Mouse (Mus musculus) lung, postnatal 0 days (tissue): ENCODE measurements at regions not wholly inside any gene's neighbourhood (a gene's known extent, or its start where the extent isn't known, plus 50 kb on each side); places are given as distances from the start of the nearest gene placed in this dataset.
A peak's percentile ranks its signal among the peaks of the same experiment; 100 is the strongest.

Experiments used
- ATAC-seq: fragments of 200-750 bp; cut with Nextera tagmentation; 2 replicates; pipeline ENCODE4 v1.8.0; 2017; ENCODE audit warnings: moderate library complexity
- DNase-seq: peaks from one replicate; pipeline ENCODE4 v3.0.0-alpha.2; 2016; ENCODE audit warnings: low spot score
- H3K27ac ChIP-seq: fragments of 300-500 bp; sonication (generic); 2 replicates; pipeline ENCODE4 v1.5.1; 2014; ENCODE audit warnings: antibody characterized with exemption, mild to moderate bottlenecking, low read length, mixed read lengths
- H3K27me3 ChIP-seq: fragments of 300-500 bp; sonication (generic); replicated peaks from 2 replicates; pipeline ENCODE4 v1.6.1; 2014; ENCODE audit warnings: low read length, mixed read lengths; ENCODE audit not compliant: insufficient read depth
- H3K36me3 ChIP-seq: fragments of 300-500 bp; sonication (generic); 2 replicates; pipeline ENCODE4 v1.6.1; 2014; ENCODE audit warnings: low read length, mixed read lengths; ENCODE audit not compliant: insufficient read depth
- H3K4me1 ChIP-seq: fragments of 300-500 bp; sonication (generic); 2 replicates; pipeline ENCODE4 v1.6.1; 2014; ENCODE audit warnings: antibody characterized with exemption, low read depth, low read length, mixed read lengths; ENCODE audit not compliant: insufficient read depth
- H3K4me2 ChIP-seq: fragments of 300-500 bp; sonication (generic); replicated peaks from 2 replicates; pipeline ENCODE4 v1.6.1; 2014; ENCODE audit warnings: low read depth, mild to moderate bottlenecking, low read length, moderate library complexity, mixed read lengths
- H3K4me3 ChIP-seq: fragments of 300-500 bp; sonication (generic); 2 replicates; pipeline ENCODE4 v1.5.1; 2014; ENCODE audit warnings: low read depth, low read length
- H3K9ac ChIP-seq: fragments of 300-500 bp; sonication (generic); replicated peaks from 2 replicates; pipeline ENCODE4 v1.6.1; 2014; ENCODE audit warnings: low read depth, mild to moderate bottlenecking
- H3K9me3 ChIP-seq: fragments of 300-500 bp; sonication (generic); 2 replicates; pipeline ENCODE4 v1.6.1; 2016; ENCODE audit warnings: low read length, mixed read lengths
- CTCF ChIP-seq: IDR thresholded peaks from 2 replicates; pipeline ENCODE4 v1.5.1; 2016; ENCODE audit warnings: antibody characterized with exemption, mild to moderate bottlenecking
- EP300 ChIP-seq: IDR thresholded peaks from 2 replicates; pipeline ENCODE4 v1.6.1; 2016; ENCODE audit warnings: antibody characterized with exemption, mild to moderate bottlenecking, control low read depth
- whole genome bisulfite sequencing: fragments of 180-500 bp; shearing (Covaris S2); extraction: QIAGEN DNeasy Blood & Tissue Kit; methylation state at CpG from one replicate; pipeline ENCODE4 v1.1.7; 2014; 5-methylcytosine and 5-hydroxymethylcytosine counted together

GRCm38 (mm10) chr1:51596935-51597820 is 119.0 kb upstream of the Nabp1 start:
- Histone ChIP-seq H3K4me2 (peak overlapping the region; percentile 37), H3K4me1 (no peaks in the 10 kb centered on the region), H3K27me3 (no peaks in the 10 kb centered on the region), H3K36me3 (no peaks in the 10 kb centered on the region), H3K4me3 (no peak overlapping the region), H3K9ac (no peak overlapping the region), H3K27ac (no peak overlapping the region), H3K9me3 (no peaks in the 10 kb centered on the region)
- ATAC-seq (peak; percentile 95), DNase-seq (peak; percentile 92)
- TF ChIP-seq CTCF (peak; percentile 96), EP300 (0 out of 2 replicates have a peak, but pooled peaks have one; percentile 9)
- 15% methylated on average over 18 of the region's 18 CpGs for WGBS

GRCm38 (mm10) chr1:51594666-51595065 is 116.4 kb upstream of the Nabp1 start:
- no peaks in the 10 kb centered on the region for H3K36me3 ChIP-seq
- DNase-seq (no peak), ATAC-seq (no peak)

DNA sequence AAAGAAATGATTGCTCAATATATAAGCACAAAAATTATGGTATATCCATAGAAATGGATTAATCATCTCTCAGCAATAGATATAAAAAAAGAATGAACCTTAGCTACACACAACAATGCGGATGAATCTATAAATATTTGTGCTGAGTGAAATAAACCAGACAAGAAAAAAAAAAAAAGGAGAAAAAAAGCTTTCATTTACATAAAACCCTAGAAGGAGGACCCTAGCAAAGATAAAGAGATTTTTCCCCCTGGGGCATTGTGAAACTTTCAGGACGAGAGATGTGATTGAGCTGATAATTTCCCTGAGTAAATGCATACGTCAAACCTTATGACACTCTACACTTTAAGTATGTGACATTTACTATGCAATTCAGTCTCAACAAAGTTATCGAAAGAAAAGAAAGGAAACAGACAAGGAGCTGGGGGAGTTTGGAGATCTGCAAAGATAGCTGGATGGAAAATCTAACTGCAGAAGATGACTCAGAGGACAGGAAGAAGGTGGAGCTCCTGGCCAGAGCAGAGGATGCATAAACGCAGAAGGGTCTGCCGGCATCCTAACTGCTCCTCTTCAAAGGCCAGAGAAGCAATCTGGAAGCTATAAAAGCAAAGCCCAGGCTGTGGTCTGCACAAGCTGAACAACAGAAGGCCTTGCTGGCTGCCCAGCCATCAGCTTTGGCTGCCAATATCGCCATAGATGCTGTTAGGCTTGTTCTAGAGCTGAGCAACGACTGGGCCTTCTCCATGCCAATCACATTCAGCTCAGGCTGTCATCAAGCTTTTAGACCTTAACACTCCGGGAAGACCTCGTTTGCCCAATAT is 115.6 kb upstream of the Nabp1 start:
- Histone ChIP-seq H3K27me3 (no peaks in the 10 kb centered on the region), H3K4me1 (no peaks in the 10 kb centered on the region), H3K4me3 (no peak overlapping the region), H3K27ac (no peak overlapping the region), H3K9ac (no peak overlapping the region), H3K9me3 (no peaks in the 10 kb centered on the region), H3K4me2 (no peak overlapping the region), H3K36me3 (no peaks in the 10 kb centered on the region)
- DNase-seq (peak; percentile 47), ATAC-seq (peak; percentile 56)
- WGBS, result 40% methylated on average over 10 of the region's 10 CpGs
- TF ChIP-seq EP300, result peak; percentile 53
- TF ChIP-seq CTCF, result no peak

More at GRCm38 (mm10) chr1:51594666-51595065, 116.4 kb upstream of the Nabp1 start:
- H3K27ac ChIP-seq, result no peak overlapping the region
- WGBS, result 85% methylated on average over 4 of the region's 4 CpGs
- no peak overlapping the region for H3K4me2 ChIP-seq
- TF ChIP-seq CTCF, result no peak
- no peak for TF ChIP-seq EP300
- H3K4me1 ChIP-seq, result no peaks in the 10 kb centered on the region
- H3K27me3 ChIP-seq, result no peaks in the 10 kb centered on the region
- H3K4me3 ChIP-seq, result no peak overlapping the region
- no peaks in the 10 kb centered on the region for H3K9me3 ChIP-seq
- H3K9ac ChIP-seq, result no peak overlapping the region

DNA sequence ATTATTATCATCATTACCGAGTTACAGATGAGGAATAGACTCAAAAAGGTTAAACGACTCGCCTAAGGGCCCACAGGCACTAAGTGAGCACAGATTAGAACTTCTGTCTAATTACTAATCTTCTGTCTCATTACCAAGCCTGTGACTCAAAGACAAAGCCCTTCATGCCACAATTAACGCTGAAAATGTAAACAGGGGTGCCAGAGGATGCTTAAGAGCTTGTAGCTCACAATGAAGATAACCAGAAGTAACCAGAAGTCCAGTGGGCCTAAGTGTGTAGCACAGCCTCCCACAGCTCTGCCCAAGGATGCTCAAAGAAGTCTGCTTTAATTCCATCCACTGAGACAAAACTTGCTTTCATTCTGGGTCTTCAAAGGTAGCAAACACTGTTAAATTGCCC is 113.7 kb upstream of the Nabp1 start:
- ATAC-seq, result no peak
- no peak for DNase-seq
- Histone ChIP-seq H3K4me1 (no peaks in the 10 kb centered on the region), H3K9ac (no peak overlapping the region), H3K9me3 (no peaks in the 10 kb centered on the region), H3K27me3 (no peaks in the 10 kb centered on the region), H3K4me2 (no peak overlapping the region), H3K27ac (no peak overlapping the region), H3K4me3 (no peak overlapping the region), H3K36me3 (no peaks in the 10 kb centered on the region)
- no peak for TF ChIP-seq CTCF
- TF ChIP-seq EP300, result no peak
- WGBS, result 31% methylated on average over 4 of the region's 4 CpGs

GRCm38 (mm10) chr1:51590606-51591400 is 112.6 kb upstream of the Nabp1 start:
- Histone ChIP-seq H3K4me3 (no peak overlapping the region), H3K4me2 (no peak overlapping the region), H3K36me3 (no peaks in the 10 kb centered on the region), H3K9me3 (no peaks in the 10 kb centered on the region), H3K27me3 (no peaks in the 10 kb centered on the region), H3K4me1 (no peaks in the 10 kb centered on the region), H3K27ac (no peak overlapping the region), H3K9ac (no peak overlapping the region)
- DNase-seq (no peak), ATAC-seq (no peak)
- WGBS, result 70% methylated on average over 9 of the region's 9 CpGs
- TF ChIP-seq CTCF, result no peak
- no peak for TF ChIP-seq EP300
